Mouse (Mus musculus) heart, adult 9 months (tissue): ENCODE results near the gene Slco2b1.
"Not testable (repeated sequence)": the region's sequence is repeated elsewhere in the genome, so short reads cannot be mapped to it uniquely, and the experiment has no call there.

Experiments
- DNase-seq, 2 experiments: peaks; one replicate each; pipeline ENCODE4 v3.0.0; 2022; ENCODE audit warnings: low spot score in 2 of 2

Gene Slco2b1

GRCm38 (mm10) chr7:99711166-99711565, at the start of gene Slco2b1:
Gene Slco2b1, minus strand, starts transcription at chr7:99711340.
- DNase-seq, result peak; percentile 59 to 68

GRCm38 (mm10) chr7:99739276-99739675, 28.1 kb upstream of the Slco2b1 start:
- no peak for DNase-seq

DNA sequence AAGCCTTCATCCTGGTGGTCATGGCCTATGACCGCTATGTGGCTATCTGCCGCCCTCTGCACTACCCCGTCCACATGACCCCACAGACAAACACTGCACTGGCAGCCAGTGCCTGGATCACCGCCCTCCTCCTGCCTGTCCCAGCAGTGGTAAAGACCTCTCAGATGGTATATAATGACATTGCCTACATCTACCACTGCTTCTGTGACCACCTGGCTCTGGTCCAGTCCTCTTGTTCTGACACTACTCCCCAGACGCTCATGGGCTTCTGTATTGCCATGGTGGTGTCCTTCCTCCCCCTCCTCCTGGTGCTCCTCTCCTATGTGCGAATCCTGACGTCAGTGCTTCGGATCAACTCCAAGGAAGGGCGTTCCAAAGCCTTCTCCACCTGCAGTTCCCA, 24.4 kb upstream of the Slco2b1 start:
- not testable (repeated sequence) for DNase-seq

DNA sequence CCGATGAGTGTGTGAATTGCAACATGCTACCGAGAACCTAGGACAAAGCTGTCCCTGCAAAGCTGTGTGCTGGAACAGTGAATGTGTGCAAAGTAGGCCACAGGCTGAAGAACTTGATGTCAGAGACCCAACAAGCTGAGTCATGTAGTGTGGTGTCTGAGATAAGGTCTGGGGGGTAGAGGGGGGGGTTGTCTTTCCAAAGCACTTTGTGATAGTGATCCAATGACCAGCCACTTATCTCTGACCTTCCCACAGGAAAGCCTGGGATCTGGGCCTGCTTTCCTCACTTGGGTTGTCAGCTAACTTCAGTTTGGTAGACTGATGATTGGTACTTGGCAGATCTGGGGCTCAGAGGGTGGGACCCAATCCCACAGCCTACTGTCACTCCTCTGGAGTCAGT, 23.5 kb upstream of the Slco2b1 start:
- peak; percentile 62 to 70 for DNase-seq

DNA sequence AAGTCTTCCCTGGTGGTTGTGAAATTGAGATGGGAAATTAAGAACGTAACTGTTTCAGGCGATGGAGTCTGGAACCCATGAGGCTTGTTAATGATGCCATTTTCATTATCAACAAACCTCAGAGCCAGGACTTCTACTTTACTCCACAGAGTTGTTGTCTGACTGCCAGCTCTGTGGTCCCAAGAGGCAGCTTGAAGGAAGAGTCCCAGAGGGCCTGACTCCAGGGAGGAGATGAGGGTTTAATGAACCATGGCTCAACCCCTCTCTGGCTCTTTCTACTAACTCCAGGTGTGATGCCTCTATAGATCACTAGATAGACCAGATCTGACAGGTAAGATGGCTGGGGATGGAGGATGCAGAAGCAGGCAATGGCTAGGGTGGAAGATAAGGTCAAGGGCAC, 18.8 kb upstream of the Slco2b1 start, which contains the start of gene Olfr520:
Gene Olfr520 (plus strand): TSS at position 301 of the 400 bp plus-strand sequence.
- DNase-seq, result no peak

DNA sequence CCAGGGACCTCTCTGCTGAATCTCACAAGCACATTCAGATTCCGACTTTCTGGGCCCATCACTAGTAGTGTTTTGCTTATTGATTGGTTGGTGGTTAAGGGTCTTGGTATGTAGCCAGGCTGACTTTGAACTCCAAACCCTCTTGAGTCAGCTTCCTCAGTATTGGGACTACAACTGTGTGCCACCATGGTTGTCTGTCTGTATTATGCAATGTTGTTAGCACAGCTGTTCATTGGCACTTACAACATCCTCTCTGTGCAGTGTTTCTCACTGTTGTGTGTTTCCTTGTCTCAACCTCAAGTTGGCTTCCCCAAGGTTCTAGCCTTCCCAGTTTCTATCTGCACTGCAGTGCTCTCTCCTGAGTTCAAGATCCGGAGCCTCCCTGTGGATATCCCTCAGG, 5.4 kb upstream of the Slco2b1 start:
- DNase-seq, result no peak

DNA sequence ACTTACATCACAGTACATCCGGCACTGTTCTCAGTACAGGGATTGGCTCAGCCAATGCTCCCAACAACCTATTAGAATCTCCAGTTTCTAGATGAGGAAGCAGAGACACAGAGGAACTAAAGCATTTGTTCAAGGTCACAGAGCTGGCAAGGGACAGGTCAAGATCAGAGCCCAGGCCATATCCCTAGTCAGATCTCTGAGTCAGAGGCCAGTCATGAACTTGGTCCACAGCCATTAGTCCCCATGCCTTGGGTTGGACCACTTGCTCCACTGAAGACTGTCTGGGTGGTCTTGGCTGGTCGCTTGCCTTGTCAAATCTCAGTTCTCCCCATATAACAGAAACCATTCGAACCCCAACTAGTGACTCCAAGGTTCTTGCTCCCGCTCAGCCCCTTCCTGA, 1.3 kb upstream of the Slco2b1 start:
- no peak for DNase-seq

- peak in 1 of 2 experiments; percentile 80 for DNase-seq
Measured at GRCm38 (mm10) chr7:99710476-99710875, 664 bp downstream of the Slco2b1 start.

DNA sequence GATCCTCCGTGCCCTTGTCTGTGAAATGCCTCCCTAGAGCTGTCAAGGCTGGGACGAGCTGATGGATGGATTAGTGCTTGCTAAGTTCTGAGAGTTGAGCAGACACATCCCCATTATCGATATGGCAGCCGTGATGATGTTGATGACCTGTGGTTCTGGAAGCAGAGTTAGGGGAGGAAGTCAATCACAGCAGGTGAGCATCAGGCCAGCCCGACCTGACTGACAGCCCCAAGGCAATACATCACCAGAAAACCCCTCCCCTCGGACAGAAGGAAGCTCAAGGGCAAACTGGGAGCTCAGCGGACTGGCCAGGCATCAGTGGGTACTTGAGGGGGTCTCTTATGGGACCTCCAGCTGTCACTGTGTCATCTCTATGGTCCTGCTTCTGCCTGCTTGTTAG, 1.1 kb downstream of the Slco2b1 start:
- DNase-seq, result no peak

DNA sequence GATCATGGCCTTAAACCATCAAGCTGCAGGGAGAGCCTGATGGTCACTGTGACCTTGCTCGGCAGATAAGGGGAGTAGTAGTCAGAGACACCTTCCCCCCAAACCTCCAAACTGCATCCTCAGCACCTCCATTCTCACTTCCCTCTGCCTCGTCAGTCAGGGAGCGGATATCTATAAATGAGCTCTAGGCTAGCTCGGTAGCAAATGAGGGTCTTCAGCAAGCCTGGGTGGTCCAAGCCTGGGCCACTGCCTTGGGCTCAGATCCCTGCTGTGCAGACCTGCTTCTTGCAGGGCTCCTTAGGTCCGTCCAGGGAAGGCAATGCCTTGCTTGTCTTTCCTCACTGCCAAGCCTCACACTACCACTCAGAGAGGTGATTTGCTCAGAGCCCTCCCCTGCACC, 2.4 kb downstream of the Slco2b1 start:
- no peak for DNase-seq

GRCm38 (mm10) chr7:99708301-99708721, 2.8 kb downstream of the Slco2b1 start:
- no peak for DNase-seq

DNA sequence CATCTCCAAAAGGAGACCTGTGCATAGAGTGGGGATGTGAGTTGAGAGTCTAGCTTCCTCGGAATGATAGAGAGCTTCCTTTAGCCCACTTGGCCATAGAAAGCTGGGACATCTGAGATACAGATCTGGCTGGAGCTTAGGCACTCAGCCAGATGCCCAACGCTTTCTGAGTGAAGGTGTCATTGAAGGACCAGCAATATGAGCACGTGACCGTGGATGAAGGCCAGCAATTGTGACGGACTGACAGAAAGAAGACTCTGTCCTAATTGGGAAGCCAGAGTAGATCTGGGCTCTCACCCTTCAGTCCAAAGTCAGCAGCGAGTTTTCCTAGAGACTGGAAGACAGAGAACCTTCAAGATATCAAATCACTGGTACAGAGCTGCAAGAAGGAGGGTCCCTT, 3.5 kb downstream of the Slco2b1 start:
- DNase-seq, result no peak

GRCm38 (mm10) chr7:99707038-99707595, 4.0 kb downstream of the Slco2b1 start:
- peak; percentile 79 to 81 for DNase-seq

GRCm38 (mm10) chr7:99706341-99707037, 4.7 kb downstream of the Slco2b1 start:
- DNase-seq, result peak; percentile 83 to 85

DNA sequence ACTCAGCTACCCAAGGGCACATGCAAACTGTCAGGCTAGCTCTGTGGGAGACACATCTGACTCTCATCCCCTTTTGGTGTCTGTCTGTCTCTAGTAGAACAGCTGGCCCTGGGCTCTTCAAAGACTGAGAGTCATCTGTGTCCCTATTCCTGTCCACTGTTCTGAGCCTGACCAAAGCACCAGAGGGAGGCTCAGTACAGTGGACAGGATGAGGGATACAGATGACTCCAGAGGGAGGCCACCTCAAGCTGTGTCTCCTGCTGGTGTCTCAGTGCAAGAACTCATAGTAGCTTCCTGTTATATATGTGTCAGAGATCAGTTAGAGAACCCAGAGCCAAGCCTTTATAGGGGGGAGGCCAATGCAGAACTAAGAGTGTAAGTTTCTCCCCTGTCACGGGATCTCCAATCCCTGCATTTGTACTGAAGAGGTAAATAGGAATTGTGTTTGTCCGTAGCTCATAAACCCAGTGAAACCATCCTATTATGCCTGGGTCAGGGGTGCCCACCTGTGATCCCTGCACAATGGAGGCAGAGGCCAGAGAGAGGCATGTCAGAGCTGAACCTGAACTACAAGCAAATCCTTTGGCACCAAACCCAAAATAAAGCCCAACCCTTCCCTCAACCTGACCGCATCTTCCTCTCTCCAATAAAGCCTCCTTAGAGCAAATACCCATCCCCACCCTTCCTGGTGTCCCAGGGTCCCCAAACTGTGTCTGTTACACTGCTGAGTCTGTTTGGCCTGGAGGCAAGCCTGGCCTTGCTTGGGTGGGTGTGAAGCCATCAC, 6.2 kb downstream of the Slco2b1 start:
- peak in 1 of 2 experiments; percentile 18 for DNase-seq

DNA sequence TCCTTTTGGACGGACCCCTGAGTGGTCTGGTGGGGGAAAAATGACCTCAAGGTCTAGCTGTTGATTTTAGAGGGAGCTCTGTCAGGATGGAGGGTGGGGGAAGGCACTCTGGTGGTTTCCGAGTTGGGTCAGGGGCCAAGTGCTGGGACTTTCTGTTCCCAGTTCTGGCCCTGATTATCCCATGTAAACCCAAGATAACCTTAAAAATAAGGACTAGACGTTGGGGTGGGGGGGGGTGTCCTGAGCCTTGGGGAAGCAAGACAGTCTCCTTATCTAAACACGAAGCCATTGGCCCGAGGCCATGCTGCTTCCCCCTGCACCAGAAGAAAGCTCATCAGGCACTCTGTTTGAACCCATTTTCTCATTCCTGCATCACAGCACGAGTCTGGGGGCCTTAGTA, 8.9 kb downstream of the Slco2b1 start:
- DNase-seq, result peak in 1 of 2 experiments; percentile 58

DNA sequence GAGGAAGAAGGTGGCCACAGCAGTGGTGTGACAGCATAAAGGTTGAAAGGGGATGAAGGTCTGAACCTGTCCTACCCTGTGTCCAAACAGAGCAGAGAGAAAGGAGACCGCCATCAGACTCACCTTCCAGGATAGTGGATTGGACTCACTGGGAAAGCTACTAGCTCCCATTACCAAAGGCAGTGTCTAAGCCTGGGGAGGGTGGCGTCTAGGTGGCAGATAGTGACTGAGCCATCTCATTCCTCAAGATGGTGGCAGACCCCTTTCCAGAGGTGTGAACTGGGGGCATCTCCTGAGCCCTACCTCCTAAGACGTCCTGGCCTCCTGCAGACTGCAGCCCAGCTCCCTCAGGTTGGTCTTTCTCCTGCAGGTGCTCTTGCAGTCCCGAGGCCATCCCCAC, 10.5 kb downstream of the Slco2b1 start:
- no peak for DNase-seq

DNA sequence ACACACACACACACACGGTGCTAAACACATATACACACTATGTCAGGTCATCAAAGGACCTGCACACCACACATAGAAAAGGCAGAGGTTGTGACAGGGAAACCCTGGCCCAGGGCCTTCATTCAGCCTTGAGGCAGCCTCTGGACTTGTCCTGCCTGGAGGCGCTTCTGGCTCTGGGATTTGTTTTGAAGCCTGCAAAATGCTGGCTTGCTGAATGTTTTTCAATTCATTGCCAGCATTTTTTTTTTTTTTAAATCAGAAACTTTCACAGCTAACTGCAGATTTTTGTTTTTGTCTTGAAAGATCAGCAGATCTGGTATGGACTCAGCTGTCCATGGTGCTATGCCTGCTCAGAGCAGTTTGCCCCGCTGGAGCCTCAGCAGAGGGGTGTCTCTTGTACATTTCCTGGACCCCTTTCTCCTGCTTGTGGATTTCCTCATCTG, 11.4 kb downstream of the Slco2b1 start:
- peak in 1 of 2 experiments; percentile 59 for DNase-seq

GRCm38 (mm10) chr7:99699106-99699505, 12.0 kb downstream of the Slco2b1 start:
- no peak for DNase-seq

GRCm38 (mm10) chr7:99698576-99698975, 12.6 kb downstream of the Slco2b1 start:
- no peak for DNase-seq

- no peak for DNase-seq
Measured at GRCm38 (mm10) chr7:99695471-99696057, 15.6 kb downstream of the Slco2b1 start.

DNA sequence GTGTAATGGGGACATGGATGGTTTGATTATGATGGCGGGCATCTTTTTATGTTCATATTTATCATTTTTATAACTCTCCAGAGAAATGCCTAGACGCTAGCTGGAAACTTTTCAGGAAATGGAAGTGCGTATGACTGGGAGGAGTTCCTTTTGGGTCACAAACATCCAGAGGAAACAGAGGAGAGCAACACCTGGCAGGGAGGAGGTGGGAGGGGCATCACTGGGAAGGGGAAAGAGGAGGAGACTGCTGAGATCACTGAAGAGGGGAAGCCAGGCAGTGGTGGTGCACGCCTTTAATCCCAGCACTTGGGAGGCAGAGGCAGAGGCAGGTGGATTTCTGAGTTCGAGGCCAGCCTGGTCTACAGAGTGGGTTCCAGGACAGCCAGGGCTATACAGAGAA, 16.7 kb downstream of the Slco2b1 start:
- not testable (repeated sequence) for DNase-seq
